Mouse (Mus musculus) thymus, postnatal 36 days (tissue): ENCODE data around the gene Slc9a9.

Source experiments
- DNase-seq, 2 experiments: peaks; one replicate each; pipeline ENCODE4 v3.0.0; 2022; ENCODE audit warnings: mixed read lengths in 2 of 2

Gene Slc9a9

GRCm38 (mm10) chr9:94737226-94737625, 67.5 kb downstream of the Slc9a9 start:
- no peak for DNase-seq

DNA sequence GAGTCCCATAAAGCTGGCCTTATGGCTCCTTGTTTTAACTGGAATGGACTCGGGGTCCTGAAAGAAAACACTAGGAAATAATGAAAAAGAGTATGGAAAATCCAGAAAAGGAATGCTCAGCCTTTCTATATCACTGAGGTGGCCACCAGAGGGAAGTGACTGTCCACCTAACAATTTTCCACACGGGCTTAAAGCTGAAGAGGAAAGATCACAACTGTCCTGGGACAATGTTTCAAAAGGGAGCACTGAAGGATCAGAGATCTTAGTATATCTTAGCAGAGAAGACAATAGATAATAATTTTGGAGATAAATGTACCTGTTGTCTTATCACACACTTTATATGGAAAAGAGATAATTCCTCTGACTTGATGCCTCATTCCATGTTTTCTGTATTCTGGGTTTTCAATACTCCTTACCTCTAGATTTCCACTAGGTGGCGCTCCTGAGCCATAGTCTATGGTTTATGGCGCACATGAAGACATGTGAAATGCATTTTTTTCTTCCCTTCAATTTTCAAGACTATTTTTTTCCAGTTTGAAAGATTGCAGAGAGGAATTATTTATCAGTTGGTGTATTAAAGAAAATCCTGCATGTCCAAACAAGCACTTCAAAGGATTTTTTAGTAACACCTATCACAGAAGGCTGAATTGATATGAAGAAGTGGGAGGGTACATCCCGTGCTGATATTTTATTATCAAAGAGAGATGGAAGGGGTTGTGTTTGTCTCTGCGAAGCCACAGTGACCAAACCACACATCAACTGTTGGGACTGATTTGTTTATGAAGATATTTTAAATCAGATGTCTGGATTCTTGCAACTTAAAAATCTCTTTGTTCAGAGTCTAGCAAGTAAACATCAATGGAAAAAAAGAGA, 69.1 kb downstream of the Slc9a9 start:
- peak; percentile 31 to 36 for DNase-seq

DNA sequence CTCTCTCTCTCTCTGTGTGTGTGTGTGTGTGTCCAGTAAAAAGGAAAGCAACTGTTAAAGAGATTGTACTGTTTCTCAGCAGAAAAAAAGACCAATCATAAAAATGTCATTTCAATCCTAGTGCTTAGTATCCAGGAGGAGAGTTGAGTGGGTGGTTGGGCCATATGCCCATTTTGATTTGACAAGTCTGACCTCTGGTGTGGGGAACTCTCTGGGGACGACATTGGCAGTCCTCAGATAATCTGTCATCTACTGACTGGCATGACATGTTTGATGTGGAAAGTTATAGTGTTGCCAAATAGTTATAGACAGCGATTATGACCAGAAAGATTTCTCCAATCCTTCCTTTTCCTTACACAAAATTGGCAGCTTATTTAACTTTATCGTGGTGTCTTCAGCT, 71.1 kb downstream of the Slc9a9 start:
- DNase-seq: no peak

GRCm38 (mm10) chr9:94743291-94743690, 73.6 kb downstream of the Slc9a9 start:
- DNase-seq: no peak

DNA sequence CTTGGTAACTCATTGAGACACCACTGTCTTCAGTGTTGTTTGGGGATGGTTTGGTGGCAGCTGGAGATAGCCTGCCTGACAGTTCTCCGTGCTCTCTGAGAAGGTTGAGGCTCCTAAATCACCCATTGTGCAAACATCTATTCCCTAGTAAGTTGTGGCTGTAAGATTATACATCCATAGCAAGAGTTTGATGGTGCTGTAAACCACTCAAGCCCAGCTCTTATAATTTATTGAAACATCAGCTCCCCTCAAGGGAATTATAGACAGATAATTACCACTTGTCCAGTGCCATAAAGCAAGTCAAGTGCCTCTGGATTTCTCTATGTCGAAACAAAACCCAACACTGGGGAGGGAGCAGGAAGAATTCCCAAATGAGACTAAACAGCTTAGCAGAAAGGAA, 78.8 kb downstream of the Slc9a9 start:
- no peak for DNase-seq

- DNase-seq: no peak
These were observed 80.5 kb downstream of the Slc9a9 start for GRCm38 (mm10) chr9:94750187-94750586.

DNA sequence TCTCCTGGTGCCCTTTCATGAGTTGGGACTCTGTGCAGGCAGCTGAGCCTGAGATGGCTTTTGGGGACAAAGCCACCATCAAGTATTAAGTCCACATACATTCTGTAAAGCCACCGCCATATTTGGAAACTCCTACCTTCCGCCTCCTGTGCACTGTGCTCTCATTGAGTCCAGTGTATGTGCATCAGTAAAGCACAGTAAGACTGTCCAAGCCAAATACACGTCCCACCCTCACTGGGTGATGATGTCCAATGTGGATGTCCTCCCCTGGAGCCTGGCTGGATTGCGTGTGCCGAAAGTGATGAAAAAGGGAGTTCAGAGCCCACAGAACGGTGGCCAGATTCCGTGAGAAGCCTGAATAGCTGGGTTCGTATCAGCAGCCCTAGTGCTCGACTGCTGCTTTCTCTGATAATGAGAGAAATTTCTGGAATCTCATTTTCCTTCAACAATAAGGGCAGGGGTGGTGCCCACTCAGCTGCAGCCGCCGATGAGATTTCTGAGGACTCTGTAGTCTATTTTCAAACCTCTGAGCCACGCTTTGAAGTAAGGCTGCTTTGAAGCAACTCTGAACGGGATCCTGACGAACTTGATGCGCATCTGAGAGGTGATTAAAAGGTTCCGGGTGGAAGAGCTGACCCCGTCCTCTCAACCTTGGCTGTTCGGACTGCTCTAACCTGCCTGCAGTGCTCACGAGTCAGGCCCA, 81.4 kb downstream of the Slc9a9 start:
- DNase-seq: no peak

- no peak for DNase-seq
These were observed 81.9 kb downstream of the Slc9a9 start for GRCm38 (mm10) chr9:94751638-94752021.

DNA sequence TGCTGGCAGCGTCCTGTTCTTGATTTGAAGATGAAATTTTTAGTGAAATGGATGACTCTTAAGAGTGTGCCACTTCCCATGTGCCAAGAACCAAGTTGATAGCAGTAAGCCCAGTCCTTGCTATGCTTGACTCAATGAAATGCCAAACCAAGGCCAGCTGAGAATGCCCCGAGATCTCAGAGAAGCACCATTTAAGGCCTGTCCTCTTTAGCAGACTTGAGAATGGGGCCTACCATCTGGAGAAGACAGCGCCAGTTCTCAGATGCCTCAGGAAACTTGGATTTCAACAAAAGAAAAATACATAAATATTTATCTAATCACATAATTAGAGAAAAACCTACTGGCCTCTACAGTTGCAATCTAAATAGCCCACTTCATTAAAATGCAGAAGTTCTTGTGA, 82.4 kb downstream of the Slc9a9 start:
- no peak for DNase-seq

GRCm38 (mm10) chr9:94759904-94760303, 90.2 kb downstream of the Slc9a9 start:
- DNase-seq: no peak

DNA sequence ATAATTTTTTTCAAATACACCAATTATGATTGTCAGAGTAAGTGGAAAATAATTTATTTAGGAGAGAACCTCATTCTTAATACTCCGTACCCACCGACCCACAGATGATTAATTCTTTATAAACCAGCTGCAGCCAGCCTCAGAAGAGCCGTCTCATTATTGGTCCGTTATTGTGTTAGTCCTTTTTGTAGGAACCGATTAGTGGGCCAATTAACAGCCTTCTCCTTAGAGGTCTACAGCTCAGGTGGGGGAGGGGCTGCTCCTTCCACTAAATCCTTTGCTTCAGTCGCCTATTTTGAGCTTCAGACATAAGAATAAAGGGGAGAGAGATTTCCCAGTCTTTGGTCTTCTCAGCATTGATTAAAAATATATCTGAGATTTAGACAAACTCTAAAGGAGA, 98.4 kb downstream of the Slc9a9 start:
- no peak for DNase-seq

- DNase-seq: no peak
These were observed 98.8 kb downstream of the Slc9a9 start for GRCm38 (mm10) chr9:94768524-94768923.

DNA sequence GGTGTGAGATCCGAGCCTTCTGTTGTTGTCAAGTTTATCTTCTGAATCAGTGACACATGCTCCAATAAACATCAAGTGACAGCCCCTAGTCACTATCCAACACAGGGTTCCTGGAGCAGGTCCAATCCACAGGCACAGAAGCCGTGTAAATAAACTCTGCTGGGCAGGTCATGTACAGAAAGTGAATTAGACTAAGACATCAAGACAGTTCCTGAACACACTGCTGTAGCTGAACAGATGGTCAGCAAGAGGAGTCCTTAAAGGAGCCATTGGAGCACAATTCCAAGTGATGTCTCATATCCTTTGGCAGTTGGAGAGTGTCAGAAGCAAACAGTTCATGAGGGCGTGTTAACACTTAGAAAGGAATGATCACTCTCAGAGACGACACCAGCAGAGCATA, 103.6 kb downstream of the Slc9a9 start:
- DNase-seq: no peak

DNA sequence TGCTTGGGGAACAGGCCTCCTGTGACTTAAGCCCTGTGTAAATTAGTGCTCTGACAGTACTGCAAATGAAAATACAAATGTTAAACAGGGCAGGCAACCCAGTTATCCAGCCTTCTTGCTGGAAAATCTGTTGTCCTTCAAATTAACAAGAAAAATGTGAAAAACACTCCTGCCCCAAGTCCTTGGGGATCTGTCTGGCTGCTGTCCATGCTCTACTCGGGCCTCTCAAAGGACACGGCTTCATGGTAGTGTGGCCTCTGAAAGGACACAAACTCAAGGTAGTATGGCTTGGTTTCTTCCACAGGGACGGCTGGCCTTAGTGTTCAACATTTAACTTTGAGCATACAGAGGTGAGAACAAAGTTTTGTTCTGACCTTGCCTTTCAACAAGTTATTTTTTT, 118.6 kb downstream of the Slc9a9 start:
- no peak for DNase-seq

- DNase-seq: no peak
These were observed 121.3 kb downstream of the Slc9a9 start for GRCm38 (mm10) chr9:94790966-94791365.

DNA sequence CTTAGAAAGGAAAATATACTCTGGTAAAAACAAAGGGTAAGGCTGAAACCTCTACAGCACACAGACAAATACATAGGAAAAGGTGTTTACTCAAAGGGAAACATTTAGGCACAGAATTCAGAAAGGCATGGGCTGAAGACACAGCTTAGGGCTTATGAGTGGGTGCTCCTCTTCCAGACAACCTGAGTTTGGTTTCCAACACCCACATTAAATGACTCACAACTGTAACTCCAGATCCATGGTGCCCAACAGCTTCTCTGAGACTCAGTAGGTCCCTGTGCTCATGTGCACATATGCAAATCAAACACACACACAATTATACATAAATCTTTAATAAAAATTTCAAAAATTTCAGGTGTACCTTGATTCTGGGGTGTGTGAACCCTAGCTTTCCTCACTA, 133.4 kb downstream of the Slc9a9 start:
- no peak for DNase-seq

- DNase-seq: no peak
These were observed 135.8 kb downstream of the Slc9a9 start for GRCm38 (mm10) chr9:94805506-94805905.

DNA sequence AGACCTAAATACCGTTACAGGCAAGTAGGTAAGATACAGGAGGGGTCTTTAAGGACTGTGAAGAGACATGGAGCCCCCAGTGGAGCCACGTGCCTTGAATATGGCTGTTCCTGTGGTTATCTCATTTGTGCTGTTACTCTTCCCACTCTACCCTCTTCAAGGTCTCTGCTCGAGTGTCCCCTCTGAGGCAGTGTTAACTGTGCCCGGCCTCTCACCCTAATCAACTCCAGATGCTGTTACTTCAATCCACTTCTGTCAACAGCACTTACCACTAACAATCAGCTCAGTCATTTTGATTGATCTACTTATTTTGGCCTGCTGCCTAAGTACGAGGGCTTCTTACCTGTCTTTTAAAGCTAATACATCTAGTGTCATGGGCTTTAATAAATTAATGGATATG, 145.8 kb downstream of the Slc9a9 start:
- no peak for DNase-seq

- no peak for DNase-seq
These were observed 151.6 kb downstream of the Slc9a9 start for GRCm38 (mm10) chr9:94821268-94821667.

- no peak for DNase-seq
These were observed 164.1 kb downstream of the Slc9a9 start for GRCm38 (mm10) chr9:94833836-94834235.

DNA sequence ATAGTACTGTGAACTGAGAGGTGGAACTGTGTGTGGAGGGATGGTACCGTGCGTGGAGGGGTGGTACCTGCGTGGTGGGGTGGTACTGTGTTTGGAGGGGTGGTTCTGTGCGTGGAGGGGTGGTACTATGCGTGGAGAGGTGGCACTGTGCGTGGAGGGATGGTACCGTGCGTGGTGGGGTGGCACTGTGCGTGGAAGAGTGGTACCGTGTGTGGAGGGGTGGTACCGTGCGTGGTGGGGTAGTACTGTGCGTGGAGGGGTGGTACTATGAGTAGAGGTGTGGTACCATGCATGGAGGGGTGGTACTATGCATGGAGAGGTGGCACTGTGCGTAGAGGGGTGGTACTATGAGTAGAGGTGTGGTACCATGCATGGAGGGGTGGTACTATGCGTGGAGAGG, 167.7 kb downstream of the Slc9a9 start:
- DNase-seq: no peak

DNA sequence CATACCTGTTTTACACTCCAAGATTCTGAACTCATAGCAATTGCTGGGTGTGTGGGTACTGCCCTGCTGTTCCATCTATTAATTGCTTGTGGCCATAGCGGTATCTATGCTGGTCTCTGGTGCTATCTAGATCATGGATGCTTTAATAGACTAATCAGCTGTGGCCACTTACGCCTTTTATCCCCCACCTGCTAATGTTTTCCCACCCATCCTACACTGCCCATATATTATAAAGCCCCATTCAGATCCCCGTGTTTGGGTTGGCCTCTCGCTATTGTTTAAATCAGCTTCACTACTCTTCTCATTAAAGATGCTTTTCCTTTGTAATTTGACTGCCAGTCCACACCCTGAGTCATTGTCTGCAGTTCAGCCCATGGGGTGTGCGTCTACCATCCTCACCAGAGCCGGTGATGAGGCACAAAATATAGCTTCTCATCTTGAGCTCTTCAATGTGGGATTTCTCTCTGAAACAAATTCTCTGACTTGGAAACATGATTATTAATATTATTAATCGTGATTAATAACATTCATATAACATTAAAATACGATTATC, 168.8 kb downstream of the Slc9a9 start:
- no peak for DNase-seq

- no peak for DNase-seq
These were observed 169.5 kb downstream of the Slc9a9 start for GRCm38 (mm10) chr9:94839204-94839603.

DNA sequence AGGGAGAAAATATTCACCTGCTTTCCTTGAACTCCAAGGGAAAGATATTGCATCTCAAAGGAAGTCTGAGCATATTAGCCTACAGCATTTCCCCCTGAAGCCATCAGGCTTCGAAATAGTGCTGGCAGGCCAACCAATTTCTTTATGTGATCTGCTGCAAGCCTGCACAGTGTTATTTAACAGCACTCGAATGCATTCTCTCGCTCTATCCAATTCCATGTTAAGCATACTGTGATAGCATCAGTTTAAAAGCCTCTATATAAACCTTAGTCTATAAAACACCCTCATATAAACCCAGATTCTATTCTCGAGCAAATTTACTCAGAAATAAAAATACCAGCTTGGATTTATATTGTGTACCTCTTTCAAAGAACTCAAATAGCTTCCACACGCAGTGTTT, 170.7 kb downstream of the Slc9a9 start:
- no peak for DNase-seq
